Mouse (Mus musculus): Measurements from ENCODE around the gene Abcg5.

The Abcg5 gene

GRCm38 (mm10) chr17:84641893-84642292 is 40.9 kb downstream of the Abcg5 start:
- TF ChIP-seq GATA4 (IDR thresholded peaks at IDR 0.05; ENCODE audit: insufficient replicate concordance, low read length): no peak

GRCm38 (mm10) chr17:84639796-84640378 is 42.9 kb downstream of the Abcg5 start:
- TF ChIP-seq GATA4 (IDR thresholded peaks at IDR 0.05; ENCODE audit: insufficient replicate concordance, low read length): no peak

GRCm38 (mm10) chr17:84637971-84638370 is 44.8 kb downstream of the Abcg5 start:
- no peak for TF ChIP-seq GATA4 (IDR thresholded peaks at IDR 0.05; ENCODE audit: insufficient replicate concordance, low read length)

DNA sequence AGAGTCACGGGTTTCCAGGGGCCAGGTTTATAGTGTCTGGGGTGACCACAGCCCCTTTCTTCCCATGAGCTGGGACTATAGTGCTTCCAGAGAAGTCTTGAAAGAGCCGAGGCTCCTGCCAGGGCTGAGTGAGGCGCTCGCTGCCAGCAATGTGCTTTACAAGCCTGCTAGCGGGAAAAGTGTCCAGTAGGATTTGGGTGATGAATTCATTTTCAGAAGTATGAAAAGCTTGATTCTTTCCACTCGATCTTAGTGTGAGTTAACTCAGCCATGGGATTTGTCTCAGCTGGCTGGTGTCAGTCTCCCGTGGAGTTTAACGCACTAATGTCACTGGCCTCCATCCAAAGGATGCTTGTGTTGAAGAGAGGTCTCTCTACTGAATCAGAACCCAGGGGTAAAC is 46.5 kb downstream of the Abcg5 start:
- TF ChIP-seq GATA4 (IDR thresholded peaks at IDR 0.05; ENCODE audit: insufficient replicate concordance, low read length): no peak

DNA sequence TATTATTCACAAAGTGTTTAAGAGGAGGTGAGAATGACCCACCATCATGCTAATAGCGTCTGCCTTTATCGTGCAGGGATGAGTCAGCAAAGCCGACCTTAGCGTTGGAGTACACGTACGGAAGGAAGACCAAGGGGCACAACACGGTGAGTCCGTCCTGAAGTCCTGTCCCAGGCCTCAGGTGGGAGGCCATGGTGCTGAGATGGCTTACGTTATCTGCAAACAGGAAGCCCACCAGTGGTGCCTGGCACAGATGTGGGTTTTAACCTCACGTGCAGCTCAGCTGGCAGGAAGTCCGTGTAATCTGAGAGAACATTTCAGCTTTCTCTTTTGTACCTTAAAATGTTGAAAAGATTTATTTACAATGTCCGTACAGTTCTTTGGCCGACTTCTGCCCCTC is 49.4 kb downstream of the Abcg5 start:
- no peak for TF ChIP-seq GATA4 (IDR thresholded peaks at IDR 0.05; ENCODE audit: insufficient replicate concordance, low read length)

DNA sequence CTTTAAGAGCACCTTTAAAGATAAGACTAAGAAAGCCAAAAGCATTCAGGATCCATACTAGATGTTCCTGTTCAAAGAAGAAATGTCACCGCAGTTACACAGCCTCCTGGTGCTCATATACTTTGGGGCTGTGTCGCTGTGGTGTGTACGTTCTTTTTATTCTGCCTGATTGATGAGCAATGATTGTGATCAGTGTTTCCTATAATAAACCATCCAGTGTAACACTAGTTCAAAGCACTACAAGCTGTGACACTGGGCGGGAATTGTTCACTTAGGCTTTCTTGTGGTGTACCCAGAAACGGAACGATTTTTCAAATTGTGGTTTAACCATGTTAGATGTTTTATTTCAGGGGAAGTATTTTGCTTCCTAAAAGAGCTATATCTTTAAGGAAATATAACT is 51.0 kb downstream of the Abcg5 start:
- TF ChIP-seq GATA4 (IDR thresholded peaks at IDR 0.05; ENCODE audit: insufficient replicate concordance, low read length): no peak

- TF ChIP-seq GATA4 (IDR thresholded peaks at IDR 0.05; ENCODE audit: insufficient replicate concordance, low read length): no peak
Measured at GRCm38 (mm10) chr17:84628611-84629010, 54.2 kb downstream of the Abcg5 start.

GRCm38 (mm10) chr17:84627721-84628120 is 55.1 kb downstream of the Abcg5 start:
- no peak for TF ChIP-seq GATA4 (IDR thresholded peaks at IDR 0.05; ENCODE audit: insufficient replicate concordance, low read length)

DNA sequence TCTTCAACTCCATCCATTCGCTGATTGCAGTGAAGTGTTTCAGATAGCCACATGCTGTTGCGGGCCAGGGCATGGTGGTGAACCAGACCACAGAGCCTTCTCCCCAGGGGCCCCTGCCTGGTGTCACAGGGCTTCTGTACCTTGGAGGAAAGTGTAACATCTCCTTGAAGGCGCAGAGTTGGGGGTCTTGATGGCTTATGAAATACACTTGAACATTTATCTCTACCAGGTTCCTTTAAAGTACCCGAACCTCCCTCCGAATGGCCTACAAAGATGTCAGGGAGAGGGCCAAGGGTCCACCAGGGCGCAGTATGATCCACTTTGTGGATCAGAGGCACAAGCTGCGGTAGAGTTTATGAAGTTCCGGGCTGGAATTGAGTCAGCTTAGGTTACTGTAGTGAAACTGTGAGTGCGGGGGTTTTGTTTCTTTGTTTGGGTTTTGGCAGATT is 55.9 kb downstream of the Abcg5 start:
- TF ChIP-seq GATA4 (IDR thresholded peaks at IDR 0.05; ENCODE audit: insufficient replicate concordance, low read length): no peak

DNA sequence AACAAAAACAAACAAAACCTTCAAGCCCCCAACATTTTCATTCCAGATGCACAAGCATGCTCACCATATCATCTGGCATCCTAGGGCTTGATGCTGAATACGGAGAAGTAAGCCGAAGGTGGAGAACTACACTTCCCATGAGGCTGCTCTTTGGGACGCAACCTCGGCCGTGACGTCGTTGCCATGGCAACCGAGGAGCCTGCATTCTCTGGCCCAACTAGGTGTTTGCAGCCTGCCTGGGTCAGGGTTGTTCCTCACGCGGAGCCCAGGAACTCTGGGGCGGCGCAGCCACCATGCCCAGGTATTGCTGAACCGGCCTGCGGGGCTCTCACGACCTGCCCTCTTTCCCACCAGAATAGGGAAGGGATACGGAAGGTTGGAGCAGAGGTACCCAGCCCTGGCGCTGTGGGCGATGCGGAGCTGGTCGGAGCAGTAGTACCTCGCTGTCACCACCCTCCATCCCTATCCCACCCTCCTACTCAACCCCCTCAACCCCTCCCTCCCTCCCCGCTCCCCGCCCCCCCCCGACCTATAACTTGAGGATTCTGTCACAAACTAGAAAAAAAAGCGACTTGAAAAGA is 56.4 kb downstream of the Abcg5 start, which contains the start of gene Dync2li1:
Dync2li1 (plus strand) TSS at position 221 of the 581 bp plus-strand sequence.
- no peak for TF ChIP-seq GATA4 (IDR thresholded peaks at IDR 0.05; ENCODE audit: insufficient replicate concordance, low read length)

GRCm38 (mm10) chr17:84622873-84623272 is 59.9 kb downstream of the Abcg5 start:
- no peak for TF ChIP-seq GATA4 (IDR thresholded peaks at IDR 0.05; ENCODE audit: insufficient replicate concordance, low read length)

DNA sequence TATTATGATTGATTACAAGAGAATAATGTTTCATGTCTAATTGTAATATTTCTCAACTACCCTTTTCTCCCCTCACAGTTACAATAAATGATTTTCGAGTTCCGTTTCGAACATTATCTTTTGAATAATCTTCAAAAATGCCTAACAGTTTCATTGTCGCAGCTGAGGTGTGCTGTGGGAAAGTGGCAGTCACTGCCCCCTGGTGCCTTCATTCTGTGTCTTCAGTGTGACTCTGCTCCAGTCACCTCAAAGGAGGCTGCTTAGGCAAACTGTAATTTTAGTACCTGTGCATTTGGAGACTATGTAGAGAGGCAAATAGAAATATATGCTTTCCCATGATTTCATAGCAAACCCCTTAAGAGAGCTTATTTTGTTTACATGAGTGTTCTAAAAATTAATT is 60.8 kb downstream of the Abcg5 start:
- TF ChIP-seq GATA4 (IDR thresholded peaks at IDR 0.05; ENCODE audit: insufficient replicate concordance, low read length): no peak

GRCm38 (mm10) chr17:84621209-84621608 is 61.6 kb downstream of the Abcg5 start:
- TF ChIP-seq GATA4 (IDR thresholded peaks at IDR 0.05; ENCODE audit: insufficient replicate concordance, low read length): no peak

DNA sequence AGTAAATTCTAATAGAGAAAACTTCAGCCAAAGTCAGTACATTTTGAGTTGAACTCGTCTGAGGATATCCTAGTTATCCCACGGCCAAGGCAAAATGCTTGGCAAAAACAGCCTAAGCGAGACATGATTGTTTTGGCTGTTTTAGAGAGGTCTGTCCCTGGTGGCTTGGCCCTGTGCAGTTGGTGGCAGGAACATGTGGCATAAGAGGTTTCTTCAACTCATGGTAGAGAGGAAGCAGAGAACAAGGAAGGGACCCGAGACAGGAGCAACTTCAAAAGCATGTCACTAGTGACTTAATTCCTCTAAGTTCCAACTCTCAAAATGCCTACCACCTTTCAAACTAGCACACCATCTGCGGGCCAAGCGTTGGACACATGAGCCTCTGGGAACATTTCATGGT is 62.2 kb downstream of the Abcg5 start:
- no peak for TF ChIP-seq GATA4 (IDR thresholded peaks at IDR 0.05; ENCODE audit: insufficient replicate concordance, low read length)

GRCm38 (mm10) chr17:84620076-84620475 is 62.7 kb downstream of the Abcg5 start:
- TF ChIP-seq GATA4 (IDR thresholded peaks at IDR 0.05; ENCODE audit: insufficient replicate concordance, low read length): no peak

GRCm38 (mm10) chr17:84619112-84619511 is 63.7 kb downstream of the Abcg5 start:
- no peak for TF ChIP-seq GATA4 (IDR thresholded peaks at IDR 0.05; ENCODE audit: insufficient replicate concordance, low read length)

DNA sequence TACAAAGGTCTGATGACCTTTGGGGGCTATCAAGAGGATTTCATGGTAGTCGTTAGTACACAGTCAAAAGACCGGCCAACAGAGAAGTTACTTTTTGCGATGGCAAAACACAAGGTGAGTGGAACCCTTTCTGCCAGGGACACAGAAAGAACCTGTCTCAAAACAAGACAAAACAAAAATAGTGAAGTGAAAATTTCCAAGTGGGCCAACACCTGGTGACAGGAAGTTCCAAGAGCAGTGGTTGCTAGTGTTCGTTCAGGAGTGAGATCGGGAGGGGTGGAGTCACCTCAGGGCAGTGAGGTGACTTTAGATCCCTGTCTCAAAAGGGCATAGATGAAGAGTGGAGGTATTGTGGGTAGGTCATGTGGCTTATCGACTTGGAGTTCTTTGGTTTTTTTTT is 64.9 kb downstream of the Abcg5 start:
- TF ChIP-seq GATA4 (IDR thresholded peaks at IDR 0.05; ENCODE audit: insufficient replicate concordance, low read length): no peak

Data from liver, adult (tissue).